In genomic region chr8:119992249-119992648, GRCm38 (mm10) we compare ENCODE assay signal across 8 mouse cellular contexts. TPM values are rescaled to one million over a fixed set of nuclear protein-coding genes. Genes with fewer than 3 reads are reported as not detected.
A peak's percentile ranks its signal among the peaks of the same experiment; 100 is the strongest.
DNase-seq lines count a peak whose midpoint lies in the region; ATAC-seq and TF ChIP-seq lines count a peak whose summit lies in the region.

TSS of gene Crispld2 (plus strand) at chr8:119992438.

- WGBS in embryonic facial prominence, embryonic 15.5 days = under 1% methylated on average over 25 of the region's 25 CpGs
- WGBS in kidney, adult 2 months = 2% methylated on average over 25 of the region's 25 CpGs
- WGBS in limb, embryonic 11.5 days = under 1% methylated on average over 25 of the region's 25 CpGs
- WGBS in midbrain, embryonic 12.5 days = 0% methylated on average over 25 of the region's 25 CpGs

- H3K27me3 ChIP-seq in embryonic facial prominence, embryonic 15.5 days = peaks cover 27% of the 10 kb centered on the region
- no peaks in the 10 kb centered on the region for H3K27me3 ChIP-seq in kidney, adult 2 months (replicated peaks; ENCODE audit: control insufficient read depth, insufficient read depth, low read length)
- H3K27me3 ChIP-seq in limb, embryonic 11.5 days (ENCODE audit: control insufficient read depth, insufficient read depth, low read length) = peaks cover 6% of the 10 kb centered on the region; the same call in 1 of the 2 replicates
- H3K27me3 ChIP-seq in midbrain, embryonic 12.5 days = peaks cover 44% of the 10 kb centered on the region

- H3K27ac ChIP-seq in embryonic facial prominence, embryonic 15.5 days (replicated peaks) = no peak within 1 kb of the TSS
- H3K27ac ChIP-seq in kidney, adult 2 months (ENCODE audit: insufficient read depth, low read depth, low read length) = no peak within 1 kb of the TSS
- no peak within 1 kb of the TSS for H3K27ac ChIP-seq in limb, embryonic 11.5 days (replicated peaks; ENCODE audit: low read depth, low read length)
- H3K27ac ChIP-seq in midbrain, embryonic 12.5 days (replicated peaks) = no peak within 1 kb of the TSS

- H3K4me1 ChIP-seq in embryonic facial prominence, embryonic 15.5 days = peaks cover 33% of the 10 kb centered on the region
- peaks cover 9% of the 10 kb centered on the region; the same call in 1 of the 2 replicates for H3K4me1 ChIP-seq in kidney, adult 2 months (ENCODE audit: control insufficient read depth, insufficient read depth, low read length)
- peaks cover 23% of the 10 kb centered on the region for H3K4me1 ChIP-seq in limb, embryonic 11.5 days (ENCODE audit: control insufficient read depth, insufficient read depth, low read length)
- H3K4me1 ChIP-seq in midbrain, embryonic 12.5 days = peaks cover 13% of the 10 kb centered on the region

- peak within 1 kb of the TSS; percentile 61 for H3K4me2 ChIP-seq in embryonic facial prominence, embryonic 15.5 days (replicated peaks)
- H3K4me2 ChIP-seq in limb, embryonic 11.5 days (ENCODE audit: low read depth, severe bottlenecking) = peak within 1 kb of the TSS; percentile 43
- peak within 1 kb of the TSS; percentile 53 for H3K4me2 ChIP-seq in midbrain, embryonic 12.5 days (replicated peaks)

- peak within 1 kb of the TSS; percentile 40 for H3K4me3 ChIP-seq in embryonic facial prominence, embryonic 15.5 days (replicated peaks)
- peak within 1 kb of the TSS; percentile 16 for H3K4me3 ChIP-seq in kidney, adult 2 months (ENCODE audit: insufficient read depth, low read depth, low read length)
- peak within 1 kb of the TSS; percentile 28 for H3K4me3 ChIP-seq in limb, embryonic 11.5 days (ENCODE audit: low read depth, low read length)
- peak within 1 kb of the TSS; percentile 35 for H3K4me3 ChIP-seq in midbrain, embryonic 12.5 days

- TF ChIP-seq CTCF in kidney, adult 2 months (conservative IDR thresholded peaks at IDR 0.05; ENCODE audit: insufficient read depth, insufficient read length, low read depth, low read length) = no peak

- no peaks in the 10 kb centered on the region for H3K9me3 ChIP-seq in embryonic facial prominence, embryonic 15.5 days (replicated peaks)
- no peaks in the 10 kb centered on the region for H3K9me3 ChIP-seq in limb, embryonic 11.5 days (ENCODE audit: control insufficient read depth, low read length)
- no peaks in the 10 kb centered on the region for H3K9me3 ChIP-seq in midbrain, embryonic 12.5 days

- no peak for TF ChIP-seq POLR2A in kidney, adult 2 months (IDR thresholded peaks at IDR 0.05; ENCODE audit: low read depth, low read length)

- DNase-seq in brain, adult 2 months (ENCODE audit: low read depth, low spot score) = peak; percentile 62
- peak; percentile 76 for DNase-seq in heart, adult 8-10 months (ENCODE audit: low spot score)
- peak; percentile 81 for DNase-seq in kidney, adult 2 months
- DNase-seq in limb, embryonic 11.5 days (ENCODE audit: low spot score) = peak; percentile 92
- peak; percentile 22 to 73 for DNase-seq in spleen, postnatal 10 days (ENCODE audit: low spot score in 2 of 2)

- ATAC-seq in embryonic facial prominence, embryonic 15.5 days (ENCODE audit: insufficient number of reproducible peaks, low FRiP score, low TSS enrichment, low read depth) = peak; percentile 89
- peak; percentile 85; the same call in 1 of the 2 replicates for ATAC-seq in limb, embryonic 11.5 days (ENCODE audit: insufficient number of reproducible peaks, low FRiP score, low TSS enrichment, low read depth)
- ATAC-seq in midbrain, embryonic 12.5 days (ENCODE audit: low FRiP score, low read depth) = peak; percentile 94
- ATAC-seq in inflammation-experienced regulatory T-cells, adult 6 months = no peak

- no peaks in the 10 kb centered on the region for H3K36me3 ChIP-seq in embryonic facial prominence, embryonic 15.5 days
- H3K36me3 ChIP-seq in kidney, adult 2 months (ENCODE audit: control insufficient read depth, insufficient read depth, low read length) = no peaks in the 10 kb centered on the region
- no peaks in the 10 kb centered on the region for H3K36me3 ChIP-seq in limb, embryonic 11.5 days (ENCODE audit: control insufficient read depth, insufficient read depth, low read length)
- H3K36me3 ChIP-seq in midbrain, embryonic 12.5 days = no peaks in the 10 kb centered on the region

- H3K9ac ChIP-seq in embryonic facial prominence, embryonic 15.5 days = no peak within 1 kb of the TSS
- H3K9ac ChIP-seq in limb, embryonic 11.5 days (ENCODE audit: low read length) = no peak within 1 kb of the TSS
- no peak within 1 kb of the TSS for H3K9ac ChIP-seq in midbrain, embryonic 12.5 days (replicated peaks)

RNA-seq across cellular contexts. Expression of gene Crispld2, which starts in this region (rescaled TPM):
- polyA plus RNA-seq in embryonic facial prominence, embryonic 15.5 days (2015; fragmentation: Nextera tagmentation; extraction: Ambion mirVana) = 11.6 and 13.1 TPM in 2 replicates
- total RNA-seq in heart, adult 8-10 months (2022) = 10 to 100 TPM; 20.9 to 28.7 (median 27.4) TPM
- polyA plus RNA-seq in kidney, adult 2 months (2012; rRNA removed) = 16.7 and 19.7 TPM in 2 replicates
- 2.7 and 3.1 TPM in 2 replicates for polyA plus RNA-seq in limb, embryonic 11.5 days (2014; fragmentation: Nextera tagmentation; extraction: Ambion mirVana)
- 3.7 and 5.7 TPM in 2 replicates for polyA plus RNA-seq in midbrain, embryonic 12.5 days (2016; fragmentation: Nextera tagmentation; extraction: Ambion mirVana)
- polyA plus RNA-seq in inflammation-experienced regulatory T-cells, adult 6 months (2017; shearing (Covaris generic)) = under 1 TPM in 1 of 3 experiments, not detected in 2; 0.34 TPM
